Mouse (Mus musculus) cortical plate, adult 2 months (tissue): Measurements from ENCODE around the gene Kiss1r.

ENCODE experiments used
- CTCF ChIP-seq: fragments of 200-500 bp; IDR thresholded peaks from 2 replicates; pipeline ENCODE4 v1.5.1; 2011; ENCODE audit warnings: mild to moderate bottlenecking, control low read depth, low read length; ENCODE audit not compliant: insufficient read depth; ENCODE audit errors: extremely low read depth
- POLR2A ChIP-seq: fragments of 200-500 bp; IDR thresholded peaks from 2 replicates; pipeline ENCODE4 v1.6.1; 2011; ENCODE audit warnings: mild to moderate bottlenecking, low read length, control low read depth; ENCODE audit not compliant: insufficient read depth; ENCODE audit errors: extremely low read depth

GRCm38 (mm10) chr10:79946752-79947322 lies 30.1 kb downstream of the Kiss1r start:
- TF ChIP-seq CTCF (no peak), POLR2A (no peak)
